Mouse (Mus musculus): ENCODE measurements around the gene Smim6. TPM values are rescaled to one million over a fixed set of nuclear protein-coding genes. Genes with fewer than 3 reads are reported as not detected.

The Smim6 gene
- total RNA-seq, 1 experiment: 0.45 TPM

GRCm38 (mm10) chr11:115954712-115955111 lies 42.9 kb downstream of the Smim6 start:
- 0 out of 2 replicates have a peak overlapping the region, but pooled peaks have one; percentile 13 for H3K27ac ChIP-seq (ENCODE audit: insufficient read depth, low read depth, low read length, poor library complexity, severe bottlenecking)
- no peak for DNase-seq (ENCODE audit: low read depth, low spot score)
- in situ Hi-C loops (cut with MboI; ENCODE audit: low sequenced_read_pairs in 2 of 2, unreplicated experiment in 2 of 2): no loop called here
- no peak overlapping the region for H3K4me3 ChIP-seq (ENCODE audit: insufficient read depth in 1 of 2, low read depth in 1 of 2, low read length in 2 of 2, poor library complexity in 1 of 2, severe bottlenecking in 1 of 2)
- H3K4me1 ChIP-seq (ENCODE audit: control insufficient read depth in 2 of 2, insufficient read depth in 2 of 2, low read length in 2 of 2, poor library complexity in 1 of 2): peaks cover 5 to 15% of the 10 kb centered on the region in 2 experiments
- no peak overlapping the region for H3K9ac ChIP-seq (ENCODE audit: insufficient read depth, low read depth, low read length, poor library complexity, severe bottlenecking)
- H3K9me3 ChIP-seq (ENCODE audit: control insufficient read depth, insufficient read depth, low read depth, low read length): no peaks in the 10 kb centered on the region
- TF ChIP-seq HCFC1 (IDR thresholded peaks at IDR 0.05; ENCODE audit: borderline replicate concordance, insufficient read depth, low read length): no peak
- no peak for TF ChIP-seq ZC3H11A (IDR thresholded peaks at IDR 0.05; ENCODE audit: borderline replicate concordance, low read depth, low read length)
- no peak for TF ChIP-seq MAFK (IDR thresholded peaks at IDR 0.05; ENCODE audit: insufficient read depth, low read depth, low read length)
- TF ChIP-seq CHD2 (IDR thresholded peaks at IDR 0.05; ENCODE audit: low read depth, low read length): no peak
- TF ChIP-seq ZNF384 (IDR thresholded peaks at IDR 0.05; ENCODE audit: low read depth, low read length): no peak
- peaks cover 38% of the 10 kb centered on the region; the same call in 1 of the 2 replicates for H3K36me3 ChIP-seq (ENCODE audit: control insufficient read depth, insufficient read depth, low read length, poor library complexity, severe bottlenecking)

GRCm38 (mm10) chr11:115955195-115955858 lies 43.5 kb downstream of the Smim6 start:
- no peak for DNase-seq (ENCODE audit: low read depth, low spot score)
- in situ Hi-C loops (cut with MboI; ENCODE audit: low sequenced_read_pairs in 2 of 2, unreplicated experiment in 2 of 2): no loop called here
- peaks cover 39% of the 10 kb centered on the region; the same call in 1 of the 2 replicates for H3K36me3 ChIP-seq (ENCODE audit: control insufficient read depth, insufficient read depth, low read length, poor library complexity, severe bottlenecking)
- no peaks in the 10 kb centered on the region for H3K9me3 ChIP-seq (ENCODE audit: control insufficient read depth, insufficient read depth, low read depth, low read length)
- no peak overlapping the region for H3K4me3 ChIP-seq (ENCODE audit: insufficient read depth in 1 of 2, low read depth in 1 of 2, low read length in 2 of 2, poor library complexity in 1 of 2, severe bottlenecking in 1 of 2)
- no peak overlapping the region for H3K9ac ChIP-seq (ENCODE audit: insufficient read depth, low read depth, low read length, poor library complexity, severe bottlenecking)
- peak overlapping the region; percentile 15 for H3K27ac ChIP-seq (ENCODE audit: insufficient read depth, low read depth, low read length, poor library complexity, severe bottlenecking)
- TF ChIP-seq MAFK (IDR thresholded peaks at IDR 0.05; ENCODE audit: insufficient read depth, low read depth, low read length) (no peak), ZC3H11A (IDR thresholded peaks at IDR 0.05; ENCODE audit: borderline replicate concordance, low read depth, low read length) (no peak), CHD2 (IDR thresholded peaks at IDR 0.05; ENCODE audit: low read depth, low read length) (no peak), ZNF384 (IDR thresholded peaks at IDR 0.05; ENCODE audit: low read depth, low read length) (no peak), HCFC1 (IDR thresholded peaks at IDR 0.05; ENCODE audit: borderline replicate concordance, insufficient read depth, low read length) (no peak)
- H3K4me1 ChIP-seq (ENCODE audit: control insufficient read depth in 2 of 2, insufficient read depth in 2 of 2, low read length in 2 of 2, poor library complexity in 1 of 2): peaks cover 5 to 15% of the 10 kb centered on the region in 2 experiments

GRCm38 (mm10) chr11:115956453-115956852 lies 44.6 kb downstream of the Smim6 start:
- no peak overlapping the region for H3K9ac ChIP-seq (ENCODE audit: insufficient read depth, low read depth, low read length, poor library complexity, severe bottlenecking)
- H3K27ac ChIP-seq (ENCODE audit: insufficient read depth, low read depth, low read length, poor library complexity, severe bottlenecking): peak overlapping the region; percentile 3; the same call in 1 of the 2 replicates
- peaks cover 45% of the 10 kb centered on the region for H3K36me3 ChIP-seq (ENCODE audit: control insufficient read depth, insufficient read depth, low read length, poor library complexity, severe bottlenecking)
- DNase-seq (ENCODE audit: low read depth, low spot score): no peak
- peaks cover 5 to 15% of the 10 kb centered on the region in 2 experiments for H3K4me1 ChIP-seq (ENCODE audit: control insufficient read depth in 2 of 2, insufficient read depth in 2 of 2, low read length in 2 of 2, poor library complexity in 1 of 2)
- no peaks in the 10 kb centered on the region for H3K9me3 ChIP-seq (ENCODE audit: control insufficient read depth, insufficient read depth, low read depth, low read length)
- TF ChIP-seq ZNF384 (IDR thresholded peaks at IDR 0.05; ENCODE audit: low read depth, low read length) (no peak), ZC3H11A (IDR thresholded peaks at IDR 0.05; ENCODE audit: borderline replicate concordance, low read depth, low read length) (no peak), MAFK (IDR thresholded peaks at IDR 0.05; ENCODE audit: insufficient read depth, low read depth, low read length) (no peak), HCFC1 (IDR thresholded peaks at IDR 0.05; ENCODE audit: borderline replicate concordance, insufficient read depth, low read length) (no peak), CHD2 (IDR thresholded peaks at IDR 0.05; ENCODE audit: low read depth, low read length) (no peak)
- H3K4me3 ChIP-seq (ENCODE audit: insufficient read depth in 1 of 2, low read depth in 1 of 2, low read length in 2 of 2, poor library complexity in 1 of 2, severe bottlenecking in 1 of 2): no peak overlapping the region
- in situ Hi-C loops (cut with MboI; ENCODE audit: low sequenced_read_pairs in 2 of 2, unreplicated experiment in 2 of 2): no loop called here

DNA sequence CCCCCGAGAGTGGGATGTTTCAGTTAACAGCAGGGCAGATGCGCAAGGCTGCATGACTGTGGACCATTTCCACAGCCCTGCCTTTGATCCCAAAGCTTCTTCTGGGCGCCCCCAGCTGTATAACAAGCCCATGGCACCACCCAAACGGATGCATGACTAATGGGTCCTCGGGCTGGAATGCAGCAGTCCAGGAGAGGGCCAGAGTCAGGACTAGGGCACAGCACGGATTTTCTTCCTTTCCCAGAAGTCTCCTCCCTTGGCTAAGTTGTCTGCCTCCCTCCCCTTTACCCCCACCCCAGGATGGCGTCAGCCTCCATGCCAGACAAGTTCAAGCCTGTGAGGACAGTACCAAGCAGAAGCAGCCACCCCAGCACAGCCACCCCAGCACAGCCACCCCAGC lies 46.2 kb downstream of the Smim6 start:
- TF ChIP-seq CHD2 (IDR thresholded peaks at IDR 0.05; ENCODE audit: low read depth, low read length) (no peak), ZC3H11A (IDR thresholded peaks at IDR 0.05; ENCODE audit: borderline replicate concordance, low read depth, low read length) (no peak), ZNF384 (IDR thresholded peaks at IDR 0.05; ENCODE audit: low read depth, low read length) (no peak), MAFK (IDR thresholded peaks at IDR 0.05; ENCODE audit: insufficient read depth, low read depth, low read length) (no peak), HCFC1 (IDR thresholded peaks at IDR 0.05; ENCODE audit: borderline replicate concordance, insufficient read depth, low read length) (no peak)
- Histone ChIP-seq H3K36me3 (ENCODE audit: control insufficient read depth, insufficient read depth, low read length, poor library complexity, severe bottlenecking) (peaks cover 47% of the 10 kb centered on the region), H3K9me3 (ENCODE audit: control insufficient read depth, insufficient read depth, low read depth, low read length) (no peaks in the 10 kb centered on the region), H3K4me3 (ENCODE audit: insufficient read depth in 1 of 2, low read depth in 1 of 2, low read length in 2 of 2, poor library complexity in 1 of 2, severe bottlenecking in 1 of 2) (no peak overlapping the region), H3K27ac (ENCODE audit: insufficient read depth, low read depth, low read length, poor library complexity, severe bottlenecking) (no peak overlapping the region), H3K4me1 (ENCODE audit: control insufficient read depth in 2 of 2, insufficient read depth in 2 of 2, low read length in 2 of 2, poor library complexity in 1 of 2) (peaks cover 5 to 15% of the 10 kb centered on the region in 2 experiments), H3K9ac (ENCODE audit: insufficient read depth, low read depth, low read length, poor library complexity, severe bottlenecking) (no peak overlapping the region)
- DNase-seq (ENCODE audit: low read depth, low spot score): no peak
- in situ Hi-C loops (cut with MboI; ENCODE audit: low sequenced_read_pairs in 2 of 2, unreplicated experiment in 2 of 2): no loop called here
